Mouse (Mus musculus) splenic B cell, adult 2 months (primary cell): Measurements from ENCODE around the gene Stk32c.

Source experiments
- DNase-seq: peaks from one replicate; pipeline ENCODE4 v3.0.0-alpha.2; 2011; ENCODE audit warnings: low read depth, low spot score
- H3K27me3 ChIP-seq: 2 replicates; pipeline ENCODE4 v1.6.1; 2012; ENCODE audit warnings: mild to moderate bottlenecking, low read length, moderate library complexity, mixed read lengths; ENCODE audit not compliant: control insufficient read depth, poor library complexity, insufficient read depth, severe bottlenecking
- H3K36me3 ChIP-seq: 2 replicates; pipeline ENCODE4 v1.6.1; 2012; ENCODE audit warnings: mild to moderate bottlenecking, low read length, moderate library complexity, mixed read lengths; ENCODE audit not compliant: control insufficient read depth, poor library complexity, insufficient read depth, severe bottlenecking

The Stk32c gene

GRCm38 (mm10) chr7:139239432-139239831, 26.3 kb upstream of the Stk32c start:
- Histone ChIP-seq H3K27me3 (no peaks in the 10 kb centered on the region), H3K36me3 (no peaks in the 10 kb centered on the region)
- DNase-seq: no peak

- no peaks in the 10 kb centered on the region for H3K36me3 ChIP-seq
- H3K27me3 ChIP-seq: no peaks in the 10 kb centered on the region
- DNase-seq: peak; percentile 31
Observed at GRCm38 (mm10) chr7:139235651-139236358, 22.7 kb upstream of the Stk32c start.

GRCm38 (mm10) chr7:139234426-139235188, 21.5 kb upstream of the Stk32c start:
- Histone ChIP-seq H3K36me3 (no peaks in the 10 kb centered on the region), H3K27me3 (no peaks in the 10 kb centered on the region)
- DNase-seq: peak; percentile 24

DNA sequence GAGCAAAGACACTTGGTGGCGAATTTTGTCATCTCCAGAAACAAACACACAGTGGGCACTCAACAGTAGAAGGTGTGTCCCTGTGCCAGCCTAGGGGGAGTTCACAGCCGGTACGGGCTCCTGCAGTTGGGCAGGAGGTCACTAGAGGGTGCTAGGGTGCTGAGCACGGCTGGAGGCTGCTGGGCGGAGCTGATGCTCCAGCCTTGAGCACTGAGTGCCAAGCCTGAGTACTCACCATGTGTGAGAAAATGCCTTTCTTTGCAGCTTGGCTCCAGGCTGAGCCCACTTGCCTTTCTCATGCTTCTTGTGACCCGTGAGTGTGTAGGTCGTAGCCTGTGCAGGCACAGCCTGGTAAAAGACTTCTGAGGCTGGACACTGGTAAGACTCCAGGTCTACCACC, 20.6 kb upstream of the Stk32c start:
- Histone ChIP-seq H3K27me3 (no peaks in the 10 kb centered on the region), H3K36me3 (no peaks in the 10 kb centered on the region)
- peak; percentile 86 for DNase-seq

- DNase-seq: no peak
- H3K36me3 ChIP-seq: no peaks in the 10 kb centered on the region
- H3K27me3 ChIP-seq: no peaks in the 10 kb centered on the region
Observed at GRCm38 (mm10) chr7:139230241-139230640, 17.1 kb upstream of the Stk32c start.

DNA sequence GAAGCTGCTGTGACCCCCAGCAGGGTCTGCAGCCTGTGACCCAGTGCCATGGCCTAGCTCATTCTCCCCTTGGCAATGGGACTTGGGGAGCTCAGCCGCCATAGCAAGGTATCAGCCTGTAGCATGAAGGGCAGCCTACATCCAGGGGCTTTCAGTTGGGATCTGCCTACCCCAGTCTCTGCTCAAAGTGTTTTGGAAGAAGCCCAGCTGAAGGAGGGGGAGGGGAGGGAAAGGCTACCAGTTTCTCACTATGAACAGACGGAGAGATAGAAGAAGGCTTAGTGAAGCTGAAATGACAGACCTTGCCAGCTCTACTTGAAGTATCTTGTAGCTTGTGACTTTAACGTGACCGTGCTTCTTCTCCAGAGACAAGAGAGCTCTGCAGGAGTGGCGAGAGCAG, 16.7 kb upstream of the Stk32c start:
- Histone ChIP-seq H3K36me3 (no peaks in the 10 kb centered on the region), H3K27me3 (no peaks in the 10 kb centered on the region)
- no peak for DNase-seq

DNA sequence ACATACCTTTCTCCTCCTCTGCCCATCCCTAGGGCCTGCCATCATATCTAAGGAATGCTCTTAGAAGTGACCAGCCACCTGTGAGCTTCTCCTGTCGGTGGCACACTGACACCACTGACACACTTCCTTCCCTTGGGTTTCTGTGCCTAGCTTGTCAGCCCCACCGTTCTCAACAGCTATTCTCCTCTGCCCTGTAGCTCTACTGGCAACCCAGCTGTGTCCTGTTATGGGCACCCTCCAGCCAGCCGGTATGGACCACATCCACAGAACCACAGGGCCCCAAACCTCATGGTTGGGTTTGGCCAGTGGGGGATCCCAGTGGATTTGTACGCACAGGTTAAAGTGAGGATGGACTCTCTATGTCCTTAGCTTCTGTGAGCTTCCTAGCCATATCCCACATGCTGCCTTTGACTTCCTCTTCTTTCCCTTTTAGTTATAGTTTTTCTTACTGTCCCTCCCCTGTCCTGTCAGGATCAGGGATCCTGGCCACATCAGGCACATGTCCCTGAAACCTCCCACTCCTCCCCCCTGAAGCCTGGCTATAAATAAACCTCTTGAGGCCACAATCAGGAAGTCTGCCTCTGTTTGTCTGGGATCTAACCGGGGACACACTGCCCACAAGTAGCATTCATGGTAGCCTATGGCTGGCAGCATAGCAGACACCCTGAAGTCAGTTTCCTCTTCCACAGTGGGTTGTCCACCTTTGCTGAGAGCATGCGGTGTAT, 15.5 kb upstream of the Stk32c start:
- DNase-seq: no peak
- no peaks in the 10 kb centered on the region for H3K36me3 ChIP-seq
- H3K27me3 ChIP-seq: no peaks in the 10 kb centered on the region

DNA sequence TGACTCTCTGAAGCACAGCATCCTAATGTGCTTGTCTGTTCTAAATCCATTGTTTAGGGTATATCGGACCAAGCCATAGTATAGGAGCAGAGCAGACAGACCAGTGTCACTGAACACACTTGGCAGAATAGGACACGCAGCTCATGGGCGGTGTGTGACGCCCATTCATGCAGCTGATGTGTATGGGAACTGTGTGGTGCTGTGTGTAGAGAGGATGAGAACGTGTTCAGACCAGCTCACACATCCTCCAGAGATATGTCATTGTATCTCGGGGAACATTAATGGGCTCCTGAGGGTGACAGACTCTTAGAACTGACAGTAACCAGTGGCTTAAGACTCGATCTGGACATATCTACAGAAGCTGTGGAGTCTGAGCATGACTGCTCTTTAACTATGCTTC, 13.3 kb upstream of the Stk32c start:
- Histone ChIP-seq H3K36me3 (no peaks in the 10 kb centered on the region), H3K27me3 (no peaks in the 10 kb centered on the region)
- DNase-seq: no peak

DNA sequence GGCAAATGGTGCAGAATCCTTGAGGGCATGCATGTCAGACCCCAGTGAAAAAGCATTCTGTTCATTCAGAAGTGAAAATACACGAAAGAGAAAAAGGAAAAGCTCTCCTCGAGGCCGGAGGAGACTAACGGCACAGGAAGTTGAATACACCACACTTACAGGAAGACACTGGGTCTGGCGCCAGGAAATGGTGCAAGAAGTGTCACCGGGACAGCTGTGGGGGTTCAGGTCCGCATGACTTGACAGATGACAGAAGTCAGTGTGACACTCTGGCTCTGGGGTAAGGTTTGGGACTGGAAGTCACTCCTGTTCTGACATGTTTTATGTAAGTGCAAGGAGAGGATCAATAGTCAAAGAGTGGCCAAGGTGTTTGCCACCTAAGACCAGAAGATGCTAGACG, 11.6 kb upstream of the Stk32c start:
- DNase-seq: peak; percentile 56
- Histone ChIP-seq H3K36me3 (no peaks in the 10 kb centered on the region), H3K27me3 (no peaks in the 10 kb centered on the region)

DNA sequence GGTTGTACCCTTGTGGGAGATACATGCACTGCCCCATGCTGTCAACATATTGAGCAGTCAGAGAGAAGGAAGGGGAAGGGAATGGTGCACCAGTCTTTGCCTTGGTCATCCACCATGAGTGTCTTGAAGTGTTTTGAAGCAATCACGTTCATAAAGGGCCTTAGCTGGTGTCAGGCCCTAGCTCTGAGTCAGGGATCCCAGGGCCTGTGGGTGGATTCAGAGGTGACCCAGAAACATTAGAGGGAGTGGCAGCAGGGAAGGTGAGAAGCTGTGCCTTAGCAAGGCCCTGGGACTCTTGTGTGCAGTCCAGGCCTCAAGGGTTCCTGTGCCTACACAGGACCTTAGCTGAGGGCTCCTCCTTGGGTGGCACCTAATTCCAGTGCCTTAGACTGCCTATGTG, 11.0 kb upstream of the Stk32c start:
- Histone ChIP-seq H3K36me3 (no peaks in the 10 kb centered on the region), H3K27me3 (no peaks in the 10 kb centered on the region)
- no peak for DNase-seq

GRCm38 (mm10) chr7:139222341-139222740, 9.2 kb upstream of the Stk32c start:
- no peaks in the 10 kb centered on the region for H3K36me3 ChIP-seq
- no peaks in the 10 kb centered on the region for H3K27me3 ChIP-seq
- DNase-seq: no peak

- no peak for DNase-seq
- no peaks in the 10 kb centered on the region for H3K27me3 ChIP-seq
- H3K36me3 ChIP-seq: no peaks in the 10 kb centered on the region
Observed at GRCm38 (mm10) chr7:139221856-139222255, 8.7 kb upstream of the Stk32c start.

- no peaks in the 10 kb centered on the region for H3K27me3 ChIP-seq
- no peaks in the 10 kb centered on the region for H3K36me3 ChIP-seq
- DNase-seq: no peak
Observed at GRCm38 (mm10) chr7:139221072-139221471, 8.0 kb upstream of the Stk32c start.

DNA sequence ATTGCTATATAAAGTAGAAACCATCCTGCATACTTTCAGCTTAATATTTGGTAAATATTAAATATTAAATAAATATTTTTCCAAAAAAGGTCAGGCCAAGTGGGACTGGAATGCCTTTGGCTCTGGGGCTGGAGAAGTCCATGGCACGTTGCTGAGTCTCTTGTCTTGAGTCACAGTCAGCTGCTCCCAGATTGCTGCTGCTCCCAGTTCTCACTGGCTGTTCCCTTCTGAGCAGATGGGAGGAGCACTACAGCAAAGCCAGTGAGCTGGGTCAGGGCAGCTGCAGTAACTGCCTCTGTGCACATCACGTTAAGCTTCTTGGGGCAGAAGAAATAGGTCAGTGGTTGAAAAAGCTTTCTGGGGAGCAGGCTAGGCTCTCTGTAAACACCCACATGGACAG, 7.2 kb upstream of the Stk32c start:
- no peak for DNase-seq
- no peaks in the 10 kb centered on the region for H3K36me3 ChIP-seq
- H3K27me3 ChIP-seq: no peaks in the 10 kb centered on the region

GRCm38 (mm10) chr7:139219486-139219885, 6.4 kb upstream of the Stk32c start:
- Histone ChIP-seq H3K36me3 (no peaks in the 10 kb centered on the region), H3K27me3 (no peaks in the 10 kb centered on the region)
- no peak for DNase-seq
